Mouse (Mus musculus): ENCODE measurements around the gene Papolb.
A peak's percentile ranks its signal among the peaks of the same experiment; 100 is the strongest.

The Papolb gene

DNA sequence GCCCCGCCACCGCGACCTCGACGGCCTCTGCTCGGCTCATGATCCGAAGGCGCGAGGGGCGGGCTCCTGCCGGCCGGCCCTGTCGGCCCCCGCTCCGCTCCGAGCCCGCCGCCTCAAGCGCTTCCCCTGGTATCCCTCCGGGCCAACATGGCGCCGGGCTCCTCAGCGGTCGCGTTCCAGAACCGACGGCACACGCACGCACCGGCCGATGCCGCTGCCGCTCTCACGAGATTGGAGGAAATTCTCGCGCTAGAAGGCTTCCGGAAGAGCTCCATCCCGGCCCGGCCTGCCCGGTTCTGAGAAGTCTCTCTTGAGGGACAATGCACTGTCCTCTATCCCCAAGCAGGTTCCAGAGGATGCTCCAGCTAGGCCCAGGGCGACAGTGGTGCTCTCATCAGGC, at the start of gene Papolb:
Gene Papolb (minus strand): TSS at position 162 of the 400 bp plus-strand sequence.
- no peak for DNase-seq

DNA sequence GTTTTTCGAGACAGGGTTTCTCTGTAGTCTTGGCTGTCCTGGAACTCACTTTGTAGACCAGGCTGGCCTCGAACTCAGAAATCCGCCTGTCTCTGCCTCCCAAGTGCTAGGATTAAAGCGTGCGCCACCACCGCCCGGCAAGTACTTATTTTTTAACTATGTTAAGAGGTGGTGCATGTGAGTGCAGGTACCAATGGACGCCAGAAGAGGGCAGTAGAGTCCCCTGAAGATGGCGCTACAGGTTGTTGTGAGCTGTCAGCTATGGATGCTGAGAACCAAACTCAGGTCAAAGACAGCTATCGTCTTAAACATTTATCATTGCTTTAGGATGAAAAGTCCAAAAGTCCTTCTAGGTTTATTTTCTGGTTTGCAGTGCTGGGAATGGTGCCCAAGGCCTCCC, 48.3 kb upstream of the Papolb start:
- no peak for DNase-seq

DNA sequence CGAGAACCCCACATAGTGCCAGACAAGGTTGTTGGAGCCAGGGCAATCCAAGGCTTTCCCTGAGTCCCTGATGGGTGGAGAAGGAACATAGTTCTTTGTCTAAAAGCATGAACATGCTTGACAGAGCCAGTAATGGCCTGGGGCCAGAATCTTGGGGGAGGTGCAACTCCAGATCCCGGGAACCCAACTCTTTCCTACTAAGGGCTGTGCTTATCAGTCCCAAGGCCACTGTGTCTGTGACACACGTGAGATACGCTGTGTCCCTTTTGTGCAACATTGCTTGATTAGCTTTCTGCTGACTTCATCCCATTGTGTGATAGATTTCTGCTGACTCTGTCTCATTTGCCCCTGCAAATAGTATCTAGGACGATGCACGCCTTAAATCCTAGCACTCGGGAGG, 47.0 kb upstream of the Papolb start:
- no peak for DNase-seq

DNA sequence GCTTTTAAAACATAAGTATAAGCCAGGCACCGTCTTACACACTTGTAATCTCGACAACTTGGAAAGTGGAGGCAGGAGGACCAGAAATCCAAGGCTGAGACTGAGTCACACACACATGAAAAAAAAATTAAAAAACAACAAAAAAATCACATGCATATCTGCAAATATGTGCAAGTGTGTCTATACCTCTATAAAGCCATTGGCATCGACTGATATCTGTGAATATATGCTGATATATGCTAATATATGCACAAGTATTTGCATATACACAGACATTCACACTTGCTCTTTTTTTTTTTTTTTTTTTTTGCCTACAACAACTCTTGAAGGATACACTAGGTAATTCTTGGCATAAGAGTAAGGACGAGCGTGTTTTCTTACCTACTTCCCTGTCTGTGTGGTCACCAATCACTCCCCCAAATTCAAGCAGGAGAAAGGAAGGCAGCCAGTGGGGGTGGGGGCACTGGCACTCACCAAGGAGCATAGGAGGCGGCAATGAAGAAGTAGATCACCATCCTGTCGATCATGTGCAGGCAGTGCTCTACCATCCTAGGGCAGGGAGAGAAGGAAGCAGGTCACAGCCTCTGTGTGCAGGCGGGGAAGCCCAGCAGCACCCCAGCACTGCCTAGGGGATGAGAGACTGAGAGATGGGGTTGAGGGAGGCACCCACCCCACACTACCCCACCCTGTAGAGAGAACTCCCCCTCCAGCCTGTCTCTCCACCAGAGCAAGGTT, 44.6 kb upstream of the Papolb start:
- DNase-seq, result no peak

DNA sequence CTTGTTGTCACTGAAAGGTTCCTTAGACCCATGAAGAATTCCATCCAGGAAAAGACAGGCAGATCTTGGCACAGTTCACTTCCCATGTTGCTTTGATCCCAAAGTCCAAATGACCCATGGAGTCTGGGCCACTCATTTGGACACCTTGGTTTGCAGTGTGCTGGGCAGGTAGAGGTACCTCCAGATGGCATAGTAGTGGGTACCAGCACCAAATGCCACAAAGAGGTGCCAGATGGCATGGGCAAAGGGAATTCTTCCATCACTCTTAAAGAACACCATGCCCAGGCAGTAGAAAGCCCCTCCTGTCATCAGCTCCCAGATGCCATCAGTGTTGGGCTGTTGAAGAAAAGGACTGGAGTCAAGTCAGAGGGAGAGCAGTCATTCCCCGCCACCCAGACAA, 34.7 kb upstream of the Papolb start:
- no peak for DNase-seq

DNA sequence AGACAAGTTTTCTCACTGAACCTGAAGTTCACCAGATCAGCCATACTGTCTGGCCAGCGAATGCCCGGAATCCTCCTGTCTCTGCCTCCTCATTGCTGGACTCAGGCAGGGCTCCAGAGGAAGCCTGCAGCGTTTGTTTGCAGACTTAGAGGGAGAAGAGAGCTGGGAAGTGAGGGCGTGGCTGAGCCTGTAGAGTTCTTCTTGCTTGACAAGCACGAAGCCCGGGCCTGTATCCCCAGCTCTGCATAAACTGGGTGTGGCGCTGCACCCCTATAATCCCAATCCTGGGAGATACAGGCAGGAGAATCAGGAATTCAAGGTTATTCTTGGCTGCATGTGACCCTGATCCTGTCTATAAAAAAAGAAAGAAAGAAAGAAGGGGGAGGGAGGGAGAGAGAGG, 30.4 kb upstream of the Papolb start:
- DNase-seq, result no peak

DNA sequence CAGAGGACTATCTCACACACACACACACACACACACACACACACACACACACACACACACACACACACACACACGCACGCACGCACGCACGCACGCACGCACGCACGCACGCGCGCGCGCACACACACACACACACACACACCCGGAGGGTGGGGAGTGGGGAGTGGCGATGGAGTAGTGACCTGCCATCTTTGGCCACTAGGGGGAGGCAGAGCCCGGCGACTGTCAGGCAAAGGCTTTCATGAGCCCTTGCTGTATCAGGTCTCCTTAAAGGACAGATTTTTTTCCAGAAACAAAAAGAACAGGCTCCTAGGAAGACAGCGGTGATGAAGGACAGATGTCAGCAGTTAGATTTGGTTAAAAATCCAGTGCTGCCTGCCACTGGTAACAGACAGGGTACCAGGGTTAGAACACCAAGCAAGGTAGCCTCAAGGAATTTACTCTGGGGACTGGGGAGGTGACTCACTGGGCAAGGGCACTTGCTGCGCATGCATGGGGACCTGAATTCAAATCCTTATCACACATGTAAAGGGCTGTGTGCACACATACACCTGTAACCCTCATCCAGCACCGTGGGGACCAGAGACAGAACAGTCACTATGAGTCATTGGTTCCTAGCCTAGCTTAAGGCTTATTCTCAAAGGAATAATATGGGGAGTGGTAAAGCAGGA, 27.7 kb upstream of the Papolb start:
- DNase-seq, result peak; percentile 13 to 21

DNA sequence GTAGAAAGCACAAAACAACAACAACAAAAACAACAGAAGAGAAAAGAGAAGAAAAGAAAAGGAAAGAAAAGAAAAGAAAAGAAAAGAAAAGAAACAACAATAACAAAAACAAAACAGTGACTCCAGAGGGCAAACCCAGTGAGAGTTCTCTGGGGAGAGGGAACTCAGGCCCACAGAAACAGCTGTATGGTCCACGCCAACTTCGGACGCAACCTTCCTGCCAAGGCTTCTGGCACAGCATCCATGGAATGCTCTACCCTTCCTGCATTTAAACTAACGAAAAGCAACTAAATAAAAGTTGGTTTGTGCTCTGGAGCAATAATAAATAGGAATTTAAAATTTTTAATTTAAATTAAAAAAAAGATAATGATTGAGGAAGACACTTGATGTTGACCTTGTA, 26.8 kb upstream of the Papolb start:
- DNase-seq, result no peak

DNA sequence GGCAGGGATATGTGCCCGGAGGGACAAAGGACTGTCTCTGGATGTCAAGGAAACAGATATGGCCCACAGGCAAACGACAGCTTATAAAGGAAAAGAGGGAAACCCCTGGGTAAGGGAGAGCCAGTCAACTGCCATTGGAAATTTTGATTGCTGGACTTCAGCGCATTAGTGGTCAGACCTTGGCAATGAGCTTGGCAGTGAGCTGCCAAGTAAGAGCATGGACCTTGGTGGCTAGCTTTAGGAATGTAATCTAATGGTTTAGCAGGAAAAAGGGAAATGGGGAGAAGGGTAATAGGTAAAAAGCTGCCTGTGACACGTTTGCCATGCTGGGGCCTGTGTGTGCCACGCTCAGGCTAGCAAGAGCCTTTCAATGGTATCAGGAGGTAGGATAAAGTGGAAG, 26.0 kb upstream of the Papolb start:
- DNase-seq, result no peak

DNA sequence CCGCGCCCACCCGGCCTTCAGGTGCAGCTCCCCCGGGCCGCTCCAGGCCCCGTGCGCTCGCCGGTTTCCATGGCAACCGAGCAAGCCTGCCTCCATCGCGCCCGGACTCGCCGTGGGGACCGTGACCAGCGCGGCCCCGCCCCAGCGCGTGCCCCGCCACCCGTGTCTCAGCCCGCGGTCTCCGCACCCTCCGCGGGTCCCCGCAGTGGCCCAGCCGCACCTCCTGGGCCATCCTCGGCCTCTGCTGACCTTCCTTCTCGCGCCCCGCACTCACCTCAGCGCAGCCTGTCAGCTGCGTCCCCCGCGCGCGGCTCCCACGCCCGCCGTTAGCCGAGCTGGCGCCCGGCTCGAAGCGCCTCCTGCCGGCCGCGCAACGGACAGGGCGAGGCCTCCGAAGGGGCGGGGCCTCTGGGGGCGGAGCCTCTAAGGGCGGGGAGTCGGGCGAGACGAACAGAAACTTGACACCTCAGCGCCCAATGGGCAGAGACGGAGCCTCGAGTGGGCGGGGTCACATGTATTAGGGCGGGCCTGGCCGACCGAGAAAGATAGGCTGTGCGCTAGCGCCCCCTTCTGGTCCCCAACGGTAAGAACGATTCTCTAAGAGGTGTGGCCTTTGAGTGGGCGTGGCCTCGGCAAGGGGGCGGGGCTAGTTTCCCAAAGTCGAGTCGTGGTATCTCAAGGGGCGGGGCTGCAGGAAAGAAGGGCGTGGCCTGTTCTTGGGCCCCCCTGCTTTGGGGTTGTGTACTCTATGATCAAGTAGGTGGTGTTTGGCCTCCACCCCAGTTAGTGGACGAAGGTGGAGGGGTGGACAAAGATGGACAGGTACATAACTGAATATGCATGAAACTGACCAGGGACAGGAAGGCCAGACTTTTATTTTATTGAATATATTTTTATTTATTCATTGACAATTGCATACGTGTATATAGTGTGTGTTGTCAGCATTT, 21.1 kb upstream of the Papolb start, which contains the start of gene Radil:
Gene Radil (minus strand): TSS at position 393 of the 947 bp plus-strand sequence.
- peak; percentile 38 to 40 for DNase-seq

DNA sequence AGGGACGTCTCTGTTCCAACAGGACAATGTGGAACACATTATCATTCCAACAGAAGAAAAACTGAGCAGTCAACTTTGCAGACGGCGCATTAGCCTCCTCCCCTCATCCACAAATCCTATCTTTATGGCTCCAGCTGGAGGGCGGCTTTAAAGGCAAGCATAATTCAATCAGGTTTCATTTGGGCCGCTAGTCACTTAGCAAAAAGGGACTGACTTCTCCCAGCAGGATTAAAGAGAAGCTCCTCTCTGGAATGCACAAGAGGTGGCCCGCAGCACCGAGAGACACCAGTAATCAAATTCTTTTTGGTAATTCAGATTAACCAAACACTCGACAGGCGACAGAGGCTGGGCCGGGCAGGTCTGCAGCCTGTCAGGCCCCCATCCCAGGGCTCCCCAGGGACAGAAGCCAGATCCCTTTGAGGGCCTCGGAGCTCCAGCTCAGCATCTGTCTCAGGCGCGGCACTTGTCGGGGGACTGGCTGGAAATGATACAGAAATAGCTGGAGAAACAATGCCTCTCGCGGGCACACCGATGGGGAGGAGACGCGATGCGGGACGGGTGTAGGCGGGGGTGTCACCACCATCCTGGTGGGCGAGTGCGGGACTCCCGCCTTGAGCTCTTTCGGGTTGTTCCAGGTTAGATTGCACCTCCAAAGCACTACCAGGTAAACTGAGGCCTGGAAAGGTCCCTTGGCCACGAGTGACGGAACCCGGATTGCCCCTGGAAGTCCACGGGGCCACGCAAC, 20.3 kb upstream of the Papolb start:
- DNase-seq, result peak in 1 of 2 experiments; percentile 3

DNA sequence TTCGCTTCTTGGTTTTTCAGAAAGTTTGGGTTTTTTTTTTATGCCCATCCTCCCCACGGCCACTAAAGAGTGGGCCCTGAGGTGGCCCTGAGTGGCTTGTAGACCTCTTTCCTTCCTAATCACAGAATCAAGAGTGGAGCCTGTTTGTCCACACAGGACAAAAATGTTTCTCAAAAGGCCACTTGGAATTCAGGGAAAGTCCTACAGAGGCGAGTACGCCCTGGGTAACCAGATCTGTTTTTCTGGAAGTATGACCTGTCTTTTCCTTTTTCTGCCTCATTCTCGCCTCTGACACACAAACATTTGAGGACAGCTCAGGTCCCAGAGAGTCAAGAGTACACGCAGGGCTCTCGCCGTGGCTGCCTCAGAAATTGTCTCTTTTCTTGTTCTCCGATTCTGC, 19.6 kb upstream of the Papolb start:
- DNase-seq, result no peak

DNA sequence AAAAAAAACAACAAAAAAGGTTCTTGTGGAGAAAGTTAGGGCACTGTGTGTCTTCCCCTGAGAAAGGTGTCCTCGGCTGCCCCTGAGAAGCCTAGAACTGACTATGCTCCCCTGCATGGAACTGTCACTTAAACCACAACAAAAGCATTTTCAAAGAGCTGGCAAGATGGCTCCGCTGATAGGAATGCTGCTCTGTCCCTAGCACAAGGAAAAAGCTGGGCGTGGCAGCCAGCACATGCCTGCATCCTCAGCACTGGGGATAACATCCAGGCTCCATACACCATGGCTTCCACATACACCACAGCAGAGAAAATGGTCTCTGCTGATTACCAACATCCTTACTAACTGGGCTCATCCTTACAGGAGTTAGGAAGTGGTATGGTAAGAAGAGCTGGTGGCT, 17.2 kb upstream of the Papolb start:
- no peak for DNase-seq

DNA sequence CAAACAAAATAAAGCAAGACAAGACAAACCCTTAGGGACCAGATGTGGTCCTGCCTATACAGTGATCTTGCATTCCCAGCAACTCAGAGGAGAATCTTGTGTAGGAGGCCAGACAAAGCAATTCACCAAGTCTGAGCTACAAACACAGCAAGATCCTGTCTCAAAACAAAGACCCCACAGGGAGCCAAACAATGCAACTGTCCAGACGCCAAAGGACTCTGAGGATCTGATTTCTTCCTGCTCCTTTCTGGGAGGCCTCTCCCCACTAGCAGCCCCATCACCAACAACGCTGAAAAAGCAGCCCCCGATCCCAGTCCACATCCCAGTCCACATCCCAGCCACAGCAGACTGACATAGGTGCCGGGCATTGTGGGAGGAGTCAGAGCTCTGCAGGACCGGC, 16.5 kb upstream of the Papolb start:
- no peak for DNase-seq

DNA sequence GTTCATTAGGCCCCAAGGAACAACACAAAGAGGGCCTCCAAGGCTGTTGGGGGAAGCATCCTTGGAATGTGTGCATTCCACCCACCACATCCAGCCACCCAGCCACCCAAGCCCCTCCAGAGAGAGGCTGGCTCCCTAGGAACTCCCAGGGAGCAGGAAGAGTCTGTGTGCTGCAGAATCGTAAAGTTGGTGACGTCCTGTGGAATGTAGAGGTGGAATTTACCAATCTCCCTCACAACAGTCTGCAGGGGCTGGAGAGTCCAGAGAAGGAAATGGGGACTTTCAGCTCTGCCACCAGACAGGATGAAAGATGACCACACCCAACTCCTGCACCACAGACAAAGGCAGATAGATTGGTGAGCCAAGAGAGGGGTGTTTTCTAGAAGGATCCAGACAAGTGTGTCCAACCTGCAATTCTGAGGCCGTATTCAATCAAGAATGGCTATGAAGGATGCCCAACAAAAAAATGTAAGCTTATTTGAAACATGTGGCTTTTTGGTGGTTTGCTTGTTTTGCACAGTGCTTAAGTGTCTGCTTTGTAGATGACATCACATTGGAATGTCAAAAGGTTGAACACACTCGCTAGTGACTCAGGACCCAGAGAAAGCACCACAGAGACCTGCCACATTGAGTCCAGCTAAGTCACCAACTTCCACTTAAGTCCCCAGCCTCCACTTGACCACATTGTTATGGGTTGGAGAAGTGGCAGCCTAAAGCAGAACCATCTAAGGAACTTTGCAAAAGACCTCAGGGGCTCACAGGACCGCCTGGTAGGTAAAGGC, 15.3 kb upstream of the Papolb start:
- no peak for DNase-seq

DNA sequence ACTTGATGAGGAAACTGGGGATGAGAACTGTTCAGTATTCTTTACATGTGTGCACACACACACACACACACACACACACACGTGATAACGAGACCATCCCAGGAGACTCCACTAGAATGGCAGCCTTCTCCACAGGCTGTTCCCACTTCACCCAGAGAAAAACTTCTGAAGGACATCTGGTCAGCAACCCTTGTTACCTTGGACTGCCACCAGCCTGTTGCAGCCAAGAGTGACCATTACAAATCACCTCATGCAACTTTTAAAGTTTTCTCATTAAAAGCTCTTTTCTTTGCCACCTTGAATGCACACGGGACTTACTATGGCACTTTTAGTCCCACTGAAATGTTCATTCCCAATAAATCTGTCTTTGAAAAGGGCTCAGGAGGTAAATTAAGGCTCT, 7.4 kb upstream of the Papolb start:
- no peak for DNase-seq

DNA sequence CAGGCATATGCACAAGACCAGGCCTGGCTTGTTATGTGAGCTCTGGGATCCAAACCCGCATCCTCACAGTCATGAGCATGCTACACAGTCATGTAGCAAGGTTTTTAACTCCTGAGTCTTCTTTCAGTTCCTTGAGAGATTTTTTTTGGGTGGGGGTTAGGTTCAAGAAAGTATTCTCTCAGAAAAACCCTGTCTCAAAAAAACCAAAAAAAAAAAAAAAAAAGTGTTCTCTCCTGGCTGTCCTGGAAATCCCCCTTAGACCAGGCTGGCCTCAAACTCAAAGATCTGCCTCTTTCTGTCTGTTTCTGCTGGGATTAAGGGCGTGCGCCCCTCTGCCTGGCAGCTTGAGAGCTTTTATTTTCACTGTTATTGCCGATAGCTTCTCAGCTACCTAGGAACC, 5.5 kb upstream of the Papolb start:
- no peak for DNase-seq

DNA sequence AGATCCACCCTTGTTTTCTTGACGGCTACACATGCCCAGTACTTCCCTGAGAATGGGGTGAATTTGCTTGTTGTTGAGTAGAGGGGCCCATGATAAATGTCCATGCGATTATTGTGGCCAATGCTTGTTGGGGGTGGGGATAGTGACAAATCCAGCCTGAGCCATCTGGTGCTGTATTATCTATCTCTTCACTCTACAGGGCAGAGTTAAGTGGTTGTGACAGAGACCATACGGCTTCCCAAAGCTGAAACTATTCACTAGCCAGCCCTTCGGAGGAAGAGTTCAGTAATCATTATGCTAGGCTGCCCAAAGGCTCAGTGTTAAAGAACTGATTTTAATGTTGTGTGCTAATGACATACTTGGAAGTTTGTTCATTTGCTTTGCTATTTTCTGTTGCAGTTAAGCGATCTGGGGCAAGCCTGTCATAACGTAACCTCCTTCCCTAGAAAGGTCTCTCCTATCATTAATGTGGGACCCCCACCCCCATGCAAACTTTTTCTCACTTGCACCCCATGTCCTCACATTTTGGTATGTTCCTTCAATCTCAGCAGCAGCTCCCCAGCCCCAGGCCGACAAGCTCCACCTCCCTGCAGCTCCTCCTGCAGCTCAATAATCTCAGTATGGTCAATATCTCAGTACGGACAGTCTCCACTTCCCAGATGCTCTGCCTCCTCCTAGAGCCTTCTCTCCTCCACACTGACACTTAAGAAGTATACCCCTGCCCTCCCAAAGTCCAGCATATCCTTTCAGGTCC, 5.0 kb downstream of the Papolb start:
- no peak for DNase-seq

DNA sequence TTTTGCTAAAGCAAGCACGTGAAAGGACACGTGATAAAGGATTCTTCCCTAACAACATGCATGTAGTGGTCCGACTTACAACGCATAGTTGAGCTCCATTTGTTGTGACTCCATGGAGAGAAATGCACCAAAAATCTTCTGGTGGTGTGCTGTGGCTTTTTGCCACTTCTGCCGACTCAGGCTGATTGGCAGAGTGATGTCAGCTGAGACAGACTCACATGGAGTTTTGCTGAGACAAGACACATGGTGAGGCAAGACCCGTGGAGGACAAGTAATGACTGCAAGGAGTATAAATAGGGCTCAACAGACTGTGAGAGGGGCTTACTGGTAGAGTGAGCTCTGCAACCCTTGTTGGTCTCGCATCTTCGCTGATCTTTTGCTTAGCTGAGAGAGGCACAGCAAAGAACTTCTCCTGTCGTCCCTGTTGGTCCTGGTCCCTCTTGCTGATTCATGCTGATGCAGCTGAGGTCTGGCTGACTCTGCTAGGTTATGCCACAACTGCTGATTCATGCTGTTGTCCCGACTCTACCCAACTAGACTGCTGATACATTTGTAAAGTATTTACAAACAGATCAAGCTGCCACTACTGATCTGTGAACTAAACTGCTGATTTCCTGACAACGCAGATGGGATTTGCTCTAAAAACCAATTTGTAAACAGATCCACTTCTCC, 8.5 kb downstream of the Papolb start:
- no peak for DNase-seq

DNA sequence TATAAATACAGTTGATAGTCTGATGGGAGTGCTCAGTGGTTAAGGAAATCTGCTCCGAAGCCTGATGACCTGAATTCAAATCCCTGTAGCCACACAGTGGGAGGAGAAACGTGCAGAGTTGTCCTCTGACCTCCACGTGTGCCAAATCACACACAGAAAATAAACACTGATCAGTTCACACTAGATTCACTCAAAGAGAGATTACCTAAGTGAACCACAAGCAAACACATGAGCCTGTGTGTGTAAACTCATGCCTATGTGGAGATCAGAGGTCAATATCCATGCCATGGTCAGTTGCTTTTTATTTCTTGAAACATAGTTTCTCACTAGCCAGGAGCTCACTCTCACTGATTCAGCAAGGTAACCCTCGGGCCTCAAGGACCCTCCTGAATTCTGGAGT, 9.5 kb downstream of the Papolb start:
- no peak for DNase-seq

DNA sequence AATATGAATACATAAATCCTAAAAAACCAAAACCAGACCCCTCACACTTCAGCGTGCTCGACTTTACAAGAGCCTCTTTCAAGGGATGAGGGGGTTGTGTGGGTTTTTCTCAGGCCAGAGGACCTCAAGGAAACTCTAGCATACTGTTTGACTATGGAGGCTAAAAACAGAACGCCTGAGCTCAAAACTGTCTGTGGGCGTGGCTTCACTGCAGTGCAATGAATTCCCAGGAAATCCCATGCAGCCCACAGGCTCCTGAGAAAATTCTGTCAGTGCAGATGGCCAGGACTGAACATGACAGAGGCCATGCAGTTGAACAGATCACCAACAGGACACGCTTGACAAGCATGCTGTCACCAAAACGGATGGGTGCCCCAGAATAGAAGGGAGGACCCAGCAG, 10.9 kb downstream of the Papolb start:
- no peak for DNase-seq

Measured in thymus, adult 18-20 months (tissue).